Mouse (Mus musculus): ENCODE results near the gene Moxd1.

The Moxd1 gene

DNA sequence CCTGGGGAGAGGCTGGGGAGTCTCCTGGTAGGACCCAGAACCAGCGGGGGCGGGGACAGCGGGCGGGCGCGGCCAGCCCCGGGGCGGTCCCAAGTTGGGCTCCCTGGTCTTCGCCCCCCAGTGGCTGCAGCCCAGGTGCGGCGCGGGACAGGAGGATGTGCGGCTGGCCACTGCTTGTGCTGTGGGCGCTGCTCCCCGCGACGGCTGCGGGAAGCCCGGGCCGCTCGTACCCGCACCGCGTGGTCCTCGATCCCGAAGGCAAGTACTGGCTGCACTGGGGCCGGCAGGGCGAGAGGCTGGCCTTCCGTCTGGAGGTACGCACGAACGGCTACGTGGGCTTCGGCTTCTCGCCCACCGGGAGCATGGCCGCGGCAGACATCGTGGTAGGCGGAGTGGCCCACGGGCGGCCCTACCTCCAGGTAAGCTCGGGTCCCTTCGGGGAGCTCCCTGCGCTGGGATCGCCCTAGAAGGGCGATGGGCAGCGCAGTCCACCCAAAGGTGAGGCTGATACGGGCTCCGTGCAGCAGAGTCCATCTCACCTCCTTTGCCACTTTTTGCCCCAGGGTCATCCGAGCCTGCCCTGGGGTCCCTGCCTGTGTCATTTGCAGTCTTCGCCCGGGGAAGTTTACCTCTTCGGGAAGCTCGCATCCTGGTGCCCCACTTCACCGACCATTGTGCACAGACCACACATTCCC, at the start of gene Moxd1:
Moxd1 (plus strand) TSS at position 69 of the 695 bp plus-strand sequence.
- DNase-seq, result no peak

DNA sequence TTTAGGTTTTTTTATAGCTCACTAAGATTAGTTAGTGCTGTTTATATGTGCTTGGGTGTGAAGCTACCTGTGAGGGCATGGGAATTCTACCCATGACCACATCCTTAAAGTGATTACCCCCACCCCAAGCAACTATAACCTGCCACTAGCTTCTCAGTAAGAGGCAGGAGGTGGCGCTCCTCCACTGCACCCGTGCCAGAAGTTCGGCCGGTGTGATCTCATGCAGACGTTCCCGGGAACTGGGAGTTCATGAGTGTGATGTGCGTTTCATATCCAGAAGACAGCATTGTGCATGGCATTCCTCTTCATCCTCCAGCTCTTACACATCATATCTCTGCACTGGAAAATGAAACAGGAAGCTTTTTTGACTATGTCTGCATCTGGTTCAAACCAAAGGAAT, 32.9 kb upstream of the Moxd1 start:
- DNase-seq, result peak; percentile 22

DNA sequence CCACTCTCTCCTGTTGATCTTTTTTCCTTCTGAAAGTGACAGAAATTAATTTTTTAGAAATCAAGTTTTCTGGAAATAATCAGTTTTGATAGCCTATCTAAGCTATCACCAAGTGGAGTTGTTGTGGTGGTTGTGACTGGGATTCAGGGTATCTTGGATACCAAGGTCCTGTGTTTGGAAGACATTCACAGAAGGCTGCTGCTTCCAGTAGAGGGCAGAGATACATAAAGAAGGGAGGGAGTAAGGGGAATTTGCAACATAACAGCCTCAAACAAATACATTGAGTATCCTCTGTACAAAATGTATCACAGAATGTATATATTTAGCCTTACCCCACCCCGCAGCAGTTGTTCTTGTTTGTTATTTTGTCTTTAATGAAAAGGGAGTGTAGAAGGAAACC, 31.3 kb upstream of the Moxd1 start:
- no peak for DNase-seq

DNA sequence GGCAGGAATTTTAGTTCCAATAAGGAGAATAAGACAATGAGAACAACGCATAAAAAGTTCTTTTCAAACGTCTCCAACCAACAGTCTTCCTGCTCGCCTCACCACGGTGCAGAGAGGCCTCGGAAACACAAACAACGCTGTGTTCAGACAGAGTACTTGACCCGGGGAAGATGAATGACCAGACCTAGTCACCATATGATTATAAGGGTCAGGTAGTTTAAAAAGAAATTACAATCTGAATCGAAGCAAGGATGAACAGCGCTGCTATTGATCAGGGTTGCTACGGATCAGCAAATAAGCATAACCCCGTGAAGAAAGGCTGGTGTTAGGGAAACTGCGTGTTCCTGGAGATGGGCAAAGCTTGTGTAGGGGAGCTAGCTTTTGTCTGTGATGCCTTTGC, 24.0 kb upstream of the Moxd1 start:
- no peak for DNase-seq

DNA sequence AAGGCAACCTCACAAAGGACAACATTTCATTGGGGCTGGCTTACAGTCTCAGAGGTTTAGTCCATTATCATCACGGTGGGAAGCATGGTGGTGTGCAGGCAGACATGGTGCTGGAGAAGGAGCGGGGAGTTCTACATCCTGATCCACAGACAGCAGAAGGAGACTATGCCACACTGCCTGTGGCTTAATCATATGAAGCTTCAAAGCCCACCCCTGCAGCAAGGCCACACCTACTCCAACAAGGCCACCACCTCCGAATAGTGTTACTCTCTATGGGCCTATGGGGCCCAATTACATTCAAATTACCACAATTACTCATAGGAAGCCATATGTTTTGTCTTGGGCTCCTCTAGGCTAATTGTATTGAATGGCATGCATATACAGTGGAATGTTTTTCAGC, 23.2 kb upstream of the Moxd1 start:
- DNase-seq, result no peak

DNA sequence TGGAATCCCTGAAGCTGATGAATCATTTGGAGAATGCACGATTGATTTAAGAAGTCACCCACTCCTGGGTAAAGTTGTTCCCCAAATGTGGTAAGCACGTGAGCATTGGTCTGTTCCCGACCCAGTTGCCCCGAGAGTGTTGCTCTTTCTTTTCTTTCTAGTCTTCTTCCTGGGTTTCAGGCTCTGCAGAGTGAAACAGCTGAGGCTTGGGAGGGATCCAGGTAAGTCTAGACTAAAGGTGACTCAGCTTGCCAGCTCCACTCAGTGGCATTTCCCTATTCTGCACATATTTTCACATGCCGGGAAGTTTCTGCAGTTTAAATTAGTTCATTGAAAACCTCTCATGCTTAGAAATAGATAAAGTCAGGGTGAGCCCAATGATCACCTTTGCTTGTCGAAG, 13.2 kb upstream of the Moxd1 start:
- DNase-seq, result no peak

DNA sequence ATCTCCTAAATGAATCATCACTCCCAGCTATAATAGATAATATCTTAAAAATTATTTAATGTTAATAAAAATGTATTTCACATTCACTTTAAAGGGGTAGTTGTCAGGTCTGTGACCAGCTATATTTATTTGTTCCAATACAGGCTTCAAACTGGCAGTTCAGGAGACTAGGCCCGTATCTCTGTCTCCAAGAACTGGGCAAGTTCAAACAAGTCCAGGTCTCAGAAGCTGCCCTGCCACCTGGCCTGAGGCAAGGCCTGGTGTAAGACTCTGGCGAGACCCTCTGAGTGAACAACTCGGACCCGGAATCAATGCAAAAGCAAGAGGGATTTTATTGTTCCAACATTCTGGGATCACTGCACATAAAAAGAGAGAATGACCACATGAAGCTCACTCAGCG, 10.0 kb upstream of the Moxd1 start:
- no peak for DNase-seq

DNA sequence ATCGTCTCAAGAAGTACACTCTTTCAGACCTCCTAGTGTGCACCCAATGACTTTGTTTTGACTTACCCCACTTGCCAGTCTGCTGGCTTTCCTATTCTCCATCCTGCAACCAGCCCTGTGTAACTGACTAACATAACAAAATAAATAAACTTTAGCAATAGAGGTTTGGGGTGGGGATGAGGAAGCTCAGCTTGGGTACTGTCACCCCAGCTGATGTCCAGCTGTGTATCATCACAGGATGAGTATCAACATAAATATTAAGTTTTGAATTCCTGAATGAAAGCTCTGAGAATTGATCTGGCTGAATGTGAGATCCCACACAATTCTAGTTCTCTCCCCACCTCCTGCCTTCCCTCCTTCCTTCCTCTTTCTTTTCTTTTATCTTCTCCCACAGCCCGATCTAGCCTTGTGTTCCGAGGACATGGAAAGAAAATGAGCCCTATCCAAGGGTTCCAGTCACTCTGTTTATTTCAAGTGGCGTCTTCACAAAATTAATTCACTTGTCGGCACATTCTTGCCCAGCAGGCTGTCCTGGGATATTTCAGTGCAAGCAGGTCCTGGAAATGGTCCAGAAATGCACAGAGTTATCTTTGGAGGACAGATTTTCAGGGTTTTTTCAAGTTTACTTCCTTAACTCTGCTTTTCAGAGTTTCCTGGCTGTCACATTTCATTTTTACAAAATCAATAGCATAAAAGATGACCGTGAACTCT, 5.6 kb upstream of the Moxd1 start:
- DNase-seq, result no peak

DNA sequence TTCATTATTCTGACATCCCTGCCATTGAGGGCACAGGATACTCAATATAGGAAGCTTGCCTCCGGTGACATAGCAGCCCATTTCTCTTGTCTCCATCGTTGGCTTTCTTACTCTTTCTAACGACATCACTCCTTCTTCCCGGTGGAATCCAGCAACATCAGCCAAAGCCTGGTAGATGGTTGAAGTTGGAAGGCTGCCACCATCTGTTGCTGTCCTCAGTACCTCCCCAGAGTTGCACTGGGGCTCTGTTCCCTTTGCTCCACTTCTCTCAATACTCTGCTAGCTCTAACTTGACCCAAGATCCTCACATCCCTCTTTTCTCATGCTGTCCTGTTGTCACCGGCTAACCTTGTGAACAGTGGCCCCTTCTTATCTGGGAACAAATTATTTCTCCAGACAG, 2.4 kb upstream of the Moxd1 start:
- no peak for DNase-seq

DNA sequence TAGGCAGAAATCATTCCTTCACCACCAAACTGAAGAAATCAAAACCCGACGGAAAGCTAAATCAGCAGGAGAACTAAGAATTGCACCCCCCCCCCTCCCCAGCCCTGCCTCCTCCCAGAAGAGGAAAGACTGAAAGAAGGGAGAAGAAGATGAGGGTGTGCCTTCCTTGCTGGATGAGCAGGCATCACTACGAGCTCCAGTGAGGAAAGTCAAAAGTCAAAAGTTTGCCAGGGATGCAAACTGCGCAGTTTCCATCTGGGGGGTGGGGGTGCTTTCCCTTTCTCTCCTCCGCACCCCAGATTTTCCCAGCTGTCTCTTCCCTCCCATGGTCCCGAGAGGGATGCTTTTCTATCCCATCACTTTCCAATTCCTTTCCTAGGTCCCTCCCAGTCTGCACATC, 406 bp upstream of the Moxd1 start:
- DNase-seq, result no peak

DNA sequence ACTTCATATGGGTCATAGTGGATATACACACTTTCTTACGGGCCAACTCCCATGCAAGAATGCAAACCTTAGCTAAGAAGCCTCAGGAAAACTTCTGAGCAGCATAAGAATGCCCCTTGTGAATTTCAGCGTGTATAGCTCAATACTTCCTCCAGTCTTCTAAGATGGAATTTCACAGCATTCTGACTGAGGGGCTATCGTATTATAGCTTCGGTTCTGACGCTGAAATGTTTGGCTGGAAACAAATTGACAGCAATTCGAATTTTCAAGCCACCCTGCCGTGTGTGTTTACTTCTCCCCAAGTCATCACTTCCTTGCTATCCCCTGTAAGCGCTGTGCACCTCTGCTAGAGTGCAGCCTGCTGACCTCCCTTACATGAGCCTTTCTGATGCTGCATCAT, 1.3 kb downstream of the Moxd1 start:
- DNase-seq, result no peak

DNA sequence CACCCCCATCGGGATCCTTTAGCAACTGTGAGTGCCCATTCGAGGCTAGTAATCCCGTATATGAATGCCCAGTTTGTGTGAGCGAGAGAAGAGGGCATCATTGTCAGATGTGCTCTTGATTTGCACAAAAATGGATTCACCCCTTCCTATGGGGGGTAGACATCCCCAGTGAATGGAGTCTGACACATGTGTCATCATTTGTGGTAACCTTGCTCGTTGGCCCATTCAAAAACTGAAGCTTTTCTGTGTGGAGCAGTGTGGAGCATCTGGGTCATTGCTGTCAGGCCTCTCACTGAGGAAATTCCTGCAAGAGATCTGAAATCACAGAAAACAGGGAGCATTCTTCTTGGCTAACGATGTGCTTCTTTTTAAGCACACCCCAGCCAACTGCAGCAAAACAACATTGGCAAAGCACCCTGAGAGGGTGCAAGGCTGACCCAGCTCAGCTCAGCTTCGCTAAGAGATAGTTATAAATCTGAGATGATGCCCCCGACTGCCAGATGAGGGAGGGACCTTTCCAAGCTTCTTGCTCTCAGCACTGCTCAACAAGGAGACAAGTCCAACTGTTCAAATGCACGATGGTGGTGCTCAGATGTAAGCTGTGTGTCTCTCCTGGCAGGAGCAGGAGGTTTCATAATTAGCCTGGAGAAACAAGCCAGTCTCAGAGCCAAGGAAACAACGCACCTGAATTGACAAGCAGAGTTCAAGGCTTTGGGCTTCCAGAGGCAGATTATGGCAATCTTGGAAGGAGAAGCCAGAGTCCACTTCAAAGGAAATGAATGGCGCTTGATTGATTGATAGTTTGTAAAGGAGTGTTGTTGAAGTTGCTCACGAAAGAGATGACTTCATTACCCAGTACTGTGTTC, 5.2 kb downstream of the Moxd1 start:
- DNase-seq, result no peak

DNA sequence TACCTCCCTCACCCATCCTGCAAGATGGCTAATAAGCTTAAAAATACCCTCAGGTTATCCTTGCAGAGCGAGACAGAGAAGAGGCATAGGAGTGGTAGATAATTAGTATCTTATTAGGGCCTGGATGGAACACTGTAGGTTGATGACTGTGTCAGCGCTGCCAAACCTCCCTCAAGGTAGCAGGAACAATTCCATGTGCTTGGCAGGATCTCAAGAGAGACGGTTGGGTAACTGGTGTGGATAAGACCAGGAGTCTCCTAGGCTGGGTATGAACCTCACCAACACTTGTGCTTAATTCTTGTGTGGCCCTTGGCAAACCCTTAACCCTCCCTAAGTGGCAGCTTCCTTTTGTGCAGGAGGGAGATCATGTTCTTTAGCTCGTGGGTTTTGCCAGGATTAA, 9.0 kb downstream of the Moxd1 start:
- no peak for DNase-seq

DNA sequence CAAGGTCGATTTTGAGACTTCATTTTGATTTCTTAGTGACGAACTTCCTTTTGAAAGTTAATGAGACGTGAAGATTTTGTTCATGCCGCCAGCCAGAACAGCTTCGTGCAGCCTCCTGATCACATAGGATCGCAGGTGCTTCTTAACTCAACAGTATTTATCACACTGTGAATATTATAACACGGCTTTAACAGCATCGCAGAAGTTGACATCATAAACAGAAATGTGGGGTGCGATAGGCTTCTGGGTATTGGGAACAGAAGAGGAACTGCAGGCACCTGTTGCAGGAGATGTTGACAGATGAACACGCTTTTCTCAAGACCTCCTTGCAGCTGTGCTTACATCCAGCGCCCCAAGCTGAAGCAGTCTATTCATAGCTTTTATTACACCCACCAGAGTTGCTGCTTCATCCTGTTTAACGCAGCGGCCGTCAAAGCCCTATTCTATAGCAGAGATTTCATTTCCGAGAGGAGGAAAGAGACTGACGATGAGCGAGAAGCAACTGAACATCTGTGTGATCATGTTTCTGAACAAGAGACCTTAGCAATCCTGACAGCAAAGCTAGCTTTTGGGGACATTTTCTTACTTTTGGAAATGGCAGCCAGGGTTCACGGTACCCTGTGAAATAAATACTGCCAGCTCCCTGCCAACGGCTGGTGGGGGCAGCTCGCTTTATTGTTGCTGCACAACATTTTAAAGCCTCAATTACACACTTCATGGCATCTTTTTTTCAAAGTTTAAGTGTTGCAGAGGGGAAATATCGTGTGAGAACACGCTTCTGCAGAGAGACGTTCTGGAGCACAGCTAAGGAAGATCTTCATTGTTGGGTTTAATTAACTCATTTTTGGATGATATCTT, 12.3 kb downstream of the Moxd1 start:
- peak; percentile 25 for DNase-seq

DNA sequence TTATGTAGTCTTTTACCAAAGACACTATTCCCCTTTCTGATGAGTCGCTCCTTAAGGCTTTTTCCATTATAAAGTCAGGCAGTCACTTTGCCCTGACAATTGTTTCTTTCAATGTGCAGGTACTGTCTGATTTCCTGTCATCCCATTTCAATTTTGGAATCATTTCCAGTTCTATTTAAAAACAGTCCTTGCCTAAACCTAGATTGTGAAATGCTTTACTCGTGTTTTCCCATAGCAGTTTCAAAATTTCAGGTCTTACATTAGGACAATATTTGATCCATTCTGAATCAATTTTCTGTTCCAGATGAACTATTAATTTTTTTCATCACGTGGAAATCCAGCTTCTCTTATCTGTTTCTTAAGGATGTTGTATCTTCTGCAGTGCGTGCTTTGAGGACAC, 23.5 kb downstream of the Moxd1 start:
- no peak for DNase-seq

DNA sequence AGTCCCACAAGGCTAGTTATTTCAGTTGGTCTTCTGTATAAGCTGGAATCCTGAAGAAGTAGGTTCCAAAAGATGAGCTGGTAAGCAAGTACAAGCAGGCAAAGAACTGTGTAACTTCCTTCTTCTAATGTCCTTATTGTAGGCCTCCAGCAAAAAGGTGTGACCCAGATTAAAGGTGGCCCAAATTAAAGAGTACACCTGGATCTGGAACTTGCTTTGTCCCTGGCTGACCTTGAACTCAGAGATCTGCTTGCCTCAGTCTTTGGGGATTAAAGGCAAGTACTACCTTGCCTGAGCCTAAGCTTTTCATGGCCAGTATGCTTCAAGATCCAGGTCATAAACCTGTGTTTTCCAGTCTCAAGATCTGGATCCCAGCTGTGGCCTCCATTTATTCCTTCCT, 24.8 kb downstream of the Moxd1 start:
- no peak for DNase-seq

DNA sequence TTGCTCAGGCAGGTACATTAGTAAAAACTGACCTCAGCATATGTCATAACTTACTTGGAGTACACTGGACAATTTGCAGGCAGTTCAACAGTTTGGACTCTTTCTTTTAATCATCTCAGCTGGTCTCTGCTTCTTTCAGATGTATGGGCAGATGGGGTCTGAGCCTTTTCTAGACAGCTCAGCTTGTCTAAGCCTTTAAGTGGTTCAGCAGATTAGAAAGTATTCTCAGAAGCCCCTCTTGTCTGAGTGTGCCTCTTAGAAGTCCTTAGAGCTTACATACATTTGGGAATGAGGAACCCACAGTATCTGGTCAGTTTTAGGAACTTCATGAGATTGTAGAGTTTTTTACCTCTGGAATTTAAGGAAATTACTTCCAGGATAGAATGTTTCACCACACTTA, 28.3 kb downstream of the Moxd1 start:
- no peak for DNase-seq

DNA sequence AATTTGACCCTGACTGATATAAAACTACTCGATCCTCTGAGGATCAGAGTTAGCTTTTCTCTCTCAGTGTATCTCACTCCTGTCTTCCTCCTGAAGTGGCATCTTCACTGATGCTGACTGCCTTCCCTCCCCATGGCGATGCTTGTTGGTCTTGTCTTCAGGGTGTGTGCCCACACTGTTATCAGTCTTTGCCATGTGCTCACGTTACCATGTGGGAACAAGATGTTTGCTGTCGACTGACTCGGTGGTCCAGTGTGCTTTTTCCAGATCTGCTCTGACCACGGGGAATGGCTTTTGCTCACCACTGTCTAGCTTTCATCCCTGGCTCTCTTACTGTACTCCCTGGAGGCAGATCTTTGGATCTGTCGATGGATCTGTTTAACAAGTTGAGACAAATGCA, 34.8 kb downstream of the Moxd1 start:
- no peak for DNase-seq

DNA sequence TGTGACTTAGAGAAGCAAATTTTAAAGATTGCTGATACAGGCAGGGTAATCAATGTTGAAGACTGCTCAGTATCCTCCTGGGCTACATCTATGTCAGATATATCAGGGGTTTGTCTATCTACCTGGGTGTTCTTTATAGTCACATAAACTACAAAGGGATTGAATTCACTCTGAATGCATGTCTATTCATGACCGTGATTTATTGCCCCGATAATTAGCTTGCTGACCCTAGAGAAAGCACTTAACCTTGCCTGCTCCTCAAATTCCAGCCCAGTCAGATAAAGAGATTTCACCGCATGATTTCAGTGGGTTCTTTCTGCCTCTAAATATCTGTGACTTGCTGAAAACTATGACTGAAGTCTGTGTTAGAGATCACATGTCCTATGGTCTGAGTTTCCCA, 35.6 kb downstream of the Moxd1 start:
- no peak for DNase-seq

DNA sequence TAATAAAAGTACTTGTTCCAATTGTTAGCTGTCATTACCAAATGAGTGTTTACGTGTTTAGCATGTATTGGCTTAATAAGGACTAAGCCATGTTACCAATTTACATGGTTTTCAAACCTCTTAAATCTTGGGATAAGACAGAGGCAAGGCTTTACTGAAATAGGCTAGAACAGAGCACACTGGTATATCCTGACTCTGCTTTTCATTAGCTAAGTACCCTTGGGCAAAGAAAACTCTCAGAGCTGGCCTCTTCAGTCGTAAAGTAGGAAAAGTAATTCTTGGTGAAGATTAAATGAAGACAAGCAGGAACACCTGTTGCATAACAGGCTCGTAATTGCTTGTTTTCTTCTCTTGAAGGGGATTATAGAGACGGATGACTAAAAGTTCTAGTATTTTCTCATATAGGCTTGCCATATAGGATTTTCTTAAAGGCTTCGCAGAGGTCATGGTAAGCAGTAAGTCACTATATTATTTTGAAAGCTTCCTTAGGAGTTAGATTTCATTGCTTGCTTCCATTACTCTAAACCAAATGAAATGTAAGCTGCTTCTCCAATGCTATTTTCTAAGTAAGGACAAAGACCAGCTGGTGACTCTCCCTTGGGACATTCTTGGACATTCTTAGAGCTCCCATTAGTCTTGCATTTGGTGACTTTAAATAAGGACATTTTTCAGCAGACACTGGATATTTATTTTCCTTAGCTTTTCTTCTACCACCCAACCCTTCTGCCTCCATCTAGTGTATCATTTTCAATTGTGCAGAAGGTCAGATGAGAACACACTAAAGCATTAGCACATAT, 36.7 kb downstream of the Moxd1 start:
- DNase-seq, result no peak

DNA sequence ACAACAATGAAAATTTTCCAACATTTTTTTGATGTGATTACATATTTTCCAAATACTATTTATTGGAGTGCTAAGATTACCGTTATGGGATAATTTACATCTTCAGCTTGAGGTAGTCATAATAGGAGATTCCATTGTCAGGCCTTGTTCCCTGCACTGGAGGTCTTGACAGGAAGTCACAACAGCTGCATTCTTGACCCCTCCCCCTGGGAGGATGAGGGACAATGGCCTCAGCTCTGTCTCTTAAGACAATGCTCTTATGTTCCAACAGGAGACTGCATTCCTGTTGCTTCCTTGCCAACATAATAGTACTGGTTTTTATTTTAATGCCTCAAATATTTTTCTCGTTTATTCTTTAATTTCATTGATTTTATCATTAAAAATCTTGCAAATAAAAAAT, 44.2 kb downstream of the Moxd1 start:
- DNase-seq, result no peak

DNA sequence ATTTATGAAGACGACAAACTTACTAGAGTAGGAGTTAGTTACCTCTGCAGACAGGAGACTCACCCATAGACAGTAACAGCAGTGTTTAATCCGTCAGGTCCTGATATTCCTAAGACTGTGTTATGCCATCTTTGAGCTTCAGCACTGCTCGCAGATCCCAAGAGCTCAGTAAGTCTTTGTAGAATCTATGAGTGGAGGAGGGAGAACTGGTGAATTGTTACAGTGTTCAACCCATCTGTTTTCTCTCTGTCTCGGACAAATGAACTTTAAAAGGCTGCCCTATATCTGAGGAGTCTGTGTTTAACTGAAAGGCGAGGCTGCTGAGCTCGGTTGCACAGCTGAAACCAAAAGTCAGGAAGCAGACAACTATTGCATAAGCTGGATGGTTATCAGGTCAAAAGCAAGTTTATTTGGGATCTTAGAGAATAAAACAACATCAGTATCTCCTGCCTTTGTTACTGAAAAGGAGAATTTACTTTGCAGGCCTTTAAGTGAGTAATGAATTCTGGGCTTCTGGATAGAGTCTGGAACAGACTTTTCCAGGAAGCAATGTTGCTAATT, 47.8 kb downstream of the Moxd1 start:
- DNase-seq, result no peak

Data from right cerebral cortex, adult 18-20 months (tissue).